Mouse (Mus musculus) testis, postnatal 14 days (tissue): ENCODE measurements around the gene Aim2.
A peak's percentile ranks its signal among the peaks of the same experiment; 100 is the strongest.

ENCODE experiments used
- DNase-seq: peaks from one replicate; pipeline ENCODE4 v3.0.0; 2021; ENCODE audit warnings: low spot score

Gene Aim2

GRCm38 (mm10) chr1:173348527-173348926 is 2.2 kb upstream of the Aim2 start:
- DNase-seq, result no peak

GRCm38 (mm10) chr1:173349192-173349591 is 1.5 kb upstream of the Aim2 start:
- DNase-seq, result no peak

- peak; percentile 16 for DNase-seq
These were observed 733 bp upstream of the Aim2 start for GRCm38 (mm10) chr1:173349946-173350345.

GRCm38 (mm10) chr1:173355107-173355846 is 4.6 kb downstream of the Aim2 start:
- DNase-seq, result no peak

- DNase-seq, result no peak
These were observed 6.0 kb downstream of the Aim2 start for GRCm38 (mm10) chr1:173356699-173357098.

GRCm38 (mm10) chr1:173357799-173358198 is 7.1 kb downstream of the Aim2 start:
- no peak for DNase-seq

- no peak for DNase-seq
These were observed 9.1 kb downstream of the Aim2 start for GRCm38 (mm10) chr1:173359590-173360290.

- peak; percentile 52 for DNase-seq
These were observed 11.0 kb downstream of the Aim2 start for GRCm38 (mm10) chr1:173361651-173362050.

GRCm38 (mm10) chr1:173363436-173363835 is 12.8 kb downstream of the Aim2 start:
- no peak for DNase-seq

- peak; percentile 12 for DNase-seq
These were observed 13.6 kb downstream of the Aim2 start for GRCm38 (mm10) chr1:173364125-173364800.

- DNase-seq, result no peak
These were observed 15.3 kb downstream of the Aim2 start for GRCm38 (mm10) chr1:173365970-173366409.

- no peak for DNase-seq
These were observed 16.1 kb downstream of the Aim2 start for GRCm38 (mm10) chr1:173366701-173367355.

- no peak for DNase-seq
These were observed 16.8 kb downstream of the Aim2 start, which contains the start of gene Cadm3 for GRCm38 (mm10) chr1:173367356-173368046. Gene Cadm3, minus strand, starts transcription at chr1:173367695.

GRCm38 (mm10) chr1:173369611-173370010 is 18.9 kb downstream of the Aim2 start:
- no peak for DNase-seq

GRCm38 (mm10) chr1:173370456-173370855 is 19.8 kb downstream of the Aim2 start:
- no peak for DNase-seq

- DNase-seq, result no peak
These were observed 20.9 kb downstream of the Aim2 start for GRCm38 (mm10) chr1:173371586-173371985.

- no peak for DNase-seq
These were observed 23.3 kb downstream of the Aim2 start for GRCm38 (mm10) chr1:173374020-173374419.

GRCm38 (mm10) chr1:173377380-173378112 is 26.9 kb downstream of the Aim2 start:
- DNase-seq, result peak; percentile 5

- no peak for DNase-seq
These were observed 30.8 kb downstream of the Aim2 start for GRCm38 (mm10) chr1:173381436-173381835.

GRCm38 (mm10) chr1:173389431-173389830 is 38.8 kb downstream of the Aim2 start:
- no peak for DNase-seq

GRCm38 (mm10) chr1:173389901-173390401 is 39.3 kb downstream of the Aim2 start:
- DNase-seq, result no peak
